Mouse (Mus musculus): ENCODE measurements around the gene Chd8. TPM values are rescaled to one million over a fixed set of nuclear protein-coding genes. Genes with fewer than 3 reads are reported as not detected.
A peak's percentile ranks its signal among the peaks of the same experiment; 100 is the strongest.

The Chd8 gene
- polyA plus RNA-seq, 1 experiment from 2014 or later = 31.8 TPM

GRCm38 (mm10) chr14:52235165-52235564 is 22.4 kb downstream of the Chd8 start:
- Histone ChIP-seq H3K36me3 (ENCODE audit: control insufficient read depth, insufficient read depth, low read length) (peaks cover 31% of the 10 kb centered on the region), H3K4me1 (ENCODE audit: control insufficient read depth, insufficient read depth, low read length) (no peaks in the 10 kb centered on the region), H3K27ac (ENCODE audit: low read length) (no peak overlapping the region), H3K27me3 (ENCODE audit: control insufficient read depth, insufficient read depth, low read length) (no peaks in the 10 kb centered on the region), H3K9ac (ENCODE audit: low read length) (no peak overlapping the region), H3K4me2 (ENCODE audit: low read depth, low read length) (no peak overlapping the region), H3K4me3 (replicated peaks; ENCODE audit: low read length) (no peak overlapping the region), H3K9me3 (replicated peaks; ENCODE audit: control insufficient read depth, low read length) (no peaks in the 10 kb centered on the region)
- ATAC-seq (ENCODE audit: insufficient read depth, low FRiP score) = no peak
- 95% methylated on average over 7 of the region's 7 CpGs for WGBS

DNA sequence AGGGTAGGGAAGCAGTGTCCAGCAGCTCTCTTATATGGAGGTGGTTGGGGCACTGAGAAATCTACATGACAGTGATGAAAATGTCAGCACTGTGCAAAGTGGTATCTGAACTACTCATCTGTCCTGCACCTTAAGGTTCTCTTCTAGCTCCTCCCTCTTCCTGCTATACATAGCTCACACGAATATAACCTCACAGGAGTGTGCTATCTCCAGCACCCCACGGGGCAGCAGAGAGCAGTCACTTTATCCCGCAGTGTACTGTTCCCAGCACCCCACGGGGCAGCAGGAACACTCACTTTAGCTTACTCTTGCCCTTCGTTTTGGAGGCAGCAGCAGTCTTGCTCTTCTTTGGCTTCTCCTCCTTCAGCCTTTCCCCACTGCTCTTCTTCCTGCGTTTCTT is 25.3 kb downstream of the Chd8 start:
- ATAC-seq (ENCODE audit: insufficient read depth, low FRiP score) = no peak
- H3K9me3 ChIP-seq (replicated peaks; ENCODE audit: control insufficient read depth, low read length) = no peaks in the 10 kb centered on the region
- no peak overlapping the region for H3K4me3 ChIP-seq (replicated peaks; ENCODE audit: low read length)
- H3K36me3 ChIP-seq (ENCODE audit: control insufficient read depth, insufficient read depth, low read length) = peaks cover 43% of the 10 kb centered on the region
- no peak overlapping the region for H3K4me2 ChIP-seq (ENCODE audit: low read depth, low read length)
- H3K27me3 ChIP-seq (ENCODE audit: control insufficient read depth, insufficient read depth, low read length) = no peaks in the 10 kb centered on the region
- 85% methylated on average over 6 of the region's 6 CpGs for WGBS
- no peak overlapping the region for H3K27ac ChIP-seq (ENCODE audit: low read length)
- H3K4me1 ChIP-seq (ENCODE audit: control insufficient read depth, insufficient read depth, low read length) = no peaks in the 10 kb centered on the region
- H3K9ac ChIP-seq (ENCODE audit: low read length) = no peak overlapping the region

DNA sequence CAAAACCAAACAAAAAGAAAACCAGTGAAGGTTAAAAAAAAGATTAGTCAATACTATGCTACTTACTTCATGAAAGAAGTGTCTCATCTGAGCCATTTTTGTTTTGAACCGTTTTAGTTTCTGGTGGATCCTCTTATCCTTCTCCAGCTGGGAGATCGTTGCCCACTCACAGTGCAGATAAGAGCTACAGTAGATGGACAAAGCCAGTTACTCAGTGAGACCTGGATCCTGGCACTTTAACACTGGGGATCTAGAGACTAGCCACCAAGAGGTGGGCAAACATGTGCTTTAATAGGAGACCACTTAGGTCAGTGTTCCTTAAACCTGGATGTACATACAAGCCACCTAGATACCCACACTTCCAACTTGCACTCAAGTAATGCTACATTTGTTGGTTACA is 31.6 kb downstream of the Chd8 start:
- 86% methylated on average over 2 of the region's 2 CpGs for WGBS
- no peak for ATAC-seq (ENCODE audit: insufficient read depth, low FRiP score)

DNA sequence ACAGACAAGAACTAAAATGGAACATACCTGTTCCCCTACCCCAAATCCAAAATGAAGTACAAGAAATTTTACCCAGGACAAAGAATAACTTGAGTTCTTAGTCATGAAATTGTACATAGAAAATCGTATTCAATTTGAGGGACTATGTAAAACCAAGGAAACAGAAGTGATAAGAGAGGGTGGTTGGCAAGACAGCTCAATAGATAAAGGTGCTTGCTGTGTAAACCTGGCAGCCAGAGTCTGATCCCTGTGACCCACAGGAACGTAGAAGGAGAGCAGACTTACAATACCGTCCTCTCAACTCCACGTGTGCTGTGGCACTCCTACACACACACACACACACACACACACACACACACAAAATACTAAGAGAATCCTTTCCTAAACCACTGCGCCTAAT is 40.3 kb downstream of the Chd8 start:
- Histone ChIP-seq H3K36me3 (ENCODE audit: control insufficient read depth, insufficient read depth, low read length) (peaks cover 42% of the 10 kb centered on the region), H3K27ac (ENCODE audit: low read length) (no peak overlapping the region), H3K27me3 (ENCODE audit: control insufficient read depth, insufficient read depth, low read length) (no peaks in the 10 kb centered on the region), H3K9me3 (replicated peaks; ENCODE audit: control insufficient read depth, low read length) (no peaks in the 10 kb centered on the region), H3K4me1 (ENCODE audit: control insufficient read depth, insufficient read depth, low read length) (no peaks in the 10 kb centered on the region), H3K9ac (ENCODE audit: low read length) (no peak overlapping the region), H3K4me3 (replicated peaks; ENCODE audit: low read length) (no peak overlapping the region), H3K4me2 (ENCODE audit: low read depth, low read length) (no peak overlapping the region)
- WGBS = 74% methylated on average over 5 of the region's 5 CpGs
- no peak for ATAC-seq (ENCODE audit: insufficient read depth, low FRiP score)

More for the DNA sequence above, 31.6 kb downstream of the Chd8 start:
- H3K9me3 ChIP-seq (replicated peaks; ENCODE audit: control insufficient read depth, low read length) = no peaks in the 10 kb centered on the region
- H3K4me2 ChIP-seq (ENCODE audit: low read depth, low read length) = no peak overlapping the region
- peaks cover 36% of the 10 kb centered on the region for H3K36me3 ChIP-seq (ENCODE audit: control insufficient read depth, insufficient read depth, low read length)
- H3K27ac ChIP-seq (ENCODE audit: low read length) = no peak overlapping the region
- H3K9ac ChIP-seq (ENCODE audit: low read length) = no peak overlapping the region
- H3K27me3 ChIP-seq (ENCODE audit: control insufficient read depth, insufficient read depth, low read length) = no peaks in the 10 kb centered on the region
- H3K4me3 ChIP-seq (replicated peaks; ENCODE audit: low read length) = no peak overlapping the region
- no peaks in the 10 kb centered on the region for H3K4me1 ChIP-seq (ENCODE audit: control insufficient read depth, insufficient read depth, low read length)

GRCm38 (mm10) chr14:52199412-52199811 is 58.2 kb downstream of the Chd8 start:
- H3K4me1 ChIP-seq (ENCODE audit: control insufficient read depth, insufficient read depth, low read length) = peaks cover 13% of the 10 kb centered on the region
- no peaks in the 10 kb centered on the region for H3K27me3 ChIP-seq (ENCODE audit: control insufficient read depth, insufficient read depth, low read length)
- peaks cover 27% of the 10 kb centered on the region for H3K36me3 ChIP-seq (ENCODE audit: control insufficient read depth, insufficient read depth, low read length)
- no peak overlapping the region for H3K4me2 ChIP-seq (ENCODE audit: low read depth, low read length)
- H3K9me3 ChIP-seq (replicated peaks; ENCODE audit: control insufficient read depth, low read length) = no peaks in the 10 kb centered on the region
- WGBS = 89% methylated on average over 4 of the region's 4 CpGs
- no peak for ATAC-seq (ENCODE audit: insufficient read depth, low FRiP score)
- H3K4me3 ChIP-seq (replicated peaks; ENCODE audit: low read length) = no peak overlapping the region
- H3K27ac ChIP-seq (ENCODE audit: low read length) = no peak overlapping the region
- no peak overlapping the region for H3K9ac ChIP-seq (ENCODE audit: low read length)

GRCm38 (mm10) chr14:52198141-52198540 is 59.4 kb downstream of the Chd8 start:
- Histone ChIP-seq H3K27ac (ENCODE audit: low read length) (peak overlapping the region; percentile 64; the same call in 1 of the 2 replicates), H3K27me3 (ENCODE audit: control insufficient read depth, insufficient read depth, low read length) (no peaks in the 10 kb centered on the region), H3K9me3 (replicated peaks; ENCODE audit: control insufficient read depth, low read length) (no peaks in the 10 kb centered on the region), H3K4me1 (ENCODE audit: control insufficient read depth, insufficient read depth, low read length) (peaks cover 13% of the 10 kb centered on the region), H3K4me2 (ENCODE audit: low read depth, low read length) (peak overlapping the region; percentile 77), H3K4me3 (replicated peaks; ENCODE audit: low read length) (peak overlapping the region; percentile 25), H3K36me3 (ENCODE audit: control insufficient read depth, insufficient read depth, low read length) (peaks cover 24% of the 10 kb centered on the region), H3K9ac (ENCODE audit: low read length) (peak overlapping the region; percentile 46; the same call in 1 of the 2 replicates)
- 17% methylated on average over 3 of the region's 3 CpGs for WGBS
- ATAC-seq (ENCODE audit: insufficient read depth, low FRiP score) = no peak

GRCm38 (mm10) chr14:52197156-52197878 is 60.3 kb downstream of the Chd8 start, which contains the start of gene Supt16:
TSS of gene Supt16 (minus strand) at chr14:52197416.
- Histone ChIP-seq H3K9ac (ENCODE audit: low read length) (peak within 1 kb of the TSS; percentile 97), H3K27ac (ENCODE audit: low read length) (peak within 1 kb of the TSS; percentile 99), H3K36me3 (ENCODE audit: control insufficient read depth, insufficient read depth, low read length) (peaks cover 19% of the 10 kb centered on the region), H3K4me1 (ENCODE audit: control insufficient read depth, insufficient read depth, low read length) (peaks cover 13% of the 10 kb centered on the region), H3K9me3 (replicated peaks; ENCODE audit: control insufficient read depth, low read length) (no peaks in the 10 kb centered on the region), H3K4me3 (replicated peaks; ENCODE audit: low read length) (peak within 1 kb of the TSS; percentile 96), H3K4me2 (ENCODE audit: low read depth, low read length) (peak within 1 kb of the TSS; percentile 77), H3K27me3 (ENCODE audit: control insufficient read depth, insufficient read depth, low read length) (no peaks in the 10 kb centered on the region)
- ATAC-seq (ENCODE audit: insufficient read depth, low FRiP score) = peak; percentile 93
- WGBS = under 1% methylated on average over 59 of the region's 59 CpGs

DNA sequence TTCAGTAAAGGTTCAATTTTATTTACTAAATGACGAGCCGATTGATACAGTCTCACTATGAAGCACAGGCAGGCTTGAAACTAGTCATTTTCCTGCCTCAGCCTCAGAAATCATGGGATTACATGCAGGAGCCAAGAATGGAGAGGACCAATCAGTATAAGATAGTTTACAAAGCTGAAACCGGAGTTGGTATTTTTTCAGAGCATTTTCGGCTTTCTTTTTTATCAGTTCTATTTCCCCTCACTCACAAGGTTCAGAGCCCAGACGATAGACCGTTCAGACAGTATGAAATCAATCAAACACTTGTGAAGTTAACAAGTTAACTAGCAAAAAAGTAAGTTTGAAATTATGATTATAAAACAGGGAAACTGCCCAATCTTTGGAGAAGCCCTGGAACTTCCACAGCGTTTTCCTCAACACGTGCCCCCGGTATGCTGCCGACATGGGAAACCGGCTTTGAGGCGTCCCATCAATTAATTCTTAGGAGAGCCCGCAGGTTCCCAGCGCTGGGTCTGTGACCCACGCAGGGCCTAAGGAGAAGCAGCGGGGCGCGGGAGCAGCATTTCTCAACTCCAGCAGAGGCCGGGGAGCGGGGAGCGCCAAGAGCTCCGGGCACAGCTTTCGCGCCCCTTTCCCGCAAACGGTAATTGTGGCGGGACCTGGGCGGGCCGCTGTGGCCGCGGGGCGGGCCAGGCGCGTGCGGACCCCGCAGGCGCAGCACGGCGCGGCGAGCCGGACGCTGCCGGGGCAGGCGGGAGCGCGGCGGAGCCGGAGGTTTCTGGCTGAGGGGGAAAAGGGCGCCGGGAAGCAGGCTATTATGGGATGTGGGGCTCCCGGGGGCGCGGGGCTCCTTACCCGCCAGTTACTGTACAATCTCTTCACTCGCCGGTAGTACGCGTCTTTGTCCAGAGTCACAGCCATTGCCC is 61.1 kb downstream of the Chd8 start:
- Histone ChIP-seq H3K4me2 (ENCODE audit: low read depth, low read length) (peak overlapping the region; percentile 77), H3K36me3 (ENCODE audit: control insufficient read depth, insufficient read depth, low read length) (peaks cover 15% of the 10 kb centered on the region), H3K4me3 (replicated peaks; ENCODE audit: low read length) (peak overlapping the region; percentile 96), H3K4me1 (ENCODE audit: control insufficient read depth, insufficient read depth, low read length) (peaks cover 13% of the 10 kb centered on the region), H3K27ac (ENCODE audit: low read length) (peak overlapping the region; percentile 99), H3K27me3 (ENCODE audit: control insufficient read depth, insufficient read depth, low read length) (no peaks in the 10 kb centered on the region), H3K9ac (ENCODE audit: low read length) (peak overlapping the region; percentile 97), H3K9me3 (replicated peaks; ENCODE audit: control insufficient read depth, low read length) (no peaks in the 10 kb centered on the region)
- peak; percentile 11; the same call in 1 of the 2 replicates for ATAC-seq (ENCODE audit: insufficient read depth, low FRiP score)
- WGBS = under 1% methylated on average over 59 of the region's 59 CpGs

DNA sequence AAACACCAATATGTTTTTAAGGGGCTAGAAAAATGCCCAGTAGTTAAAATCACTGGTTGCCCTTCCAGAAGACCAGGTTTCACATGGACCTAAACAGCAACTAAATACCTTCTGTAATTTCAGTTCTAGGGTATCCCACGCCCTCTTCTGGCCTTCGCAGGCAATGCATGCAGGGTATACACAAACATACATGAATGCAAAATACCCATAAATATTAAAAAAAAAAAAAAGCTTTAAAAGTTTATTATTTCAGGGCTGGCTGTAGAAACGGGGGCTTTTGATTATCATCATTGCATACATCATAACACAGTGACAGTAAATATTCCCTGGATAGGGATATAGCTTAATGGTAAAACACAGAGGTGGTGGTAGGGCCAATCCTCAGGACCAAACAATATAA is 61.9 kb downstream of the Chd8 start:
- Histone ChIP-seq H3K36me3 (ENCODE audit: control insufficient read depth, insufficient read depth, low read length) (peaks cover 11% of the 10 kb centered on the region), H3K4me1 (ENCODE audit: control insufficient read depth, insufficient read depth, low read length) (peaks cover 13% of the 10 kb centered on the region), H3K27me3 (ENCODE audit: control insufficient read depth, insufficient read depth, low read length) (no peaks in the 10 kb centered on the region), H3K4me3 (replicated peaks; ENCODE audit: low read length) (peak overlapping the region; percentile 96), H3K9ac (ENCODE audit: low read length) (no peak overlapping the region), H3K27ac (ENCODE audit: low read length) (no peak overlapping the region), H3K4me2 (ENCODE audit: low read depth, low read length) (peak overlapping the region; percentile 77), H3K9me3 (replicated peaks; ENCODE audit: control insufficient read depth, low read length) (no peaks in the 10 kb centered on the region)
- no peak for ATAC-seq (ENCODE audit: insufficient read depth, low FRiP score)
- WGBS = 4% methylated on average over 3 of the region's 3 CpGs
